Mouse (Mus musculus) MEL (cell line): Measurements from ENCODE around the gene Zfp352. TPM values are rescaled to one million over a fixed set of nuclear protein-coding genes. Genes with fewer than 3 reads are reported as not detected.
"Not testable (repeated sequence)": the region's sequence is repeated elsewhere in the genome, so short reads cannot be mapped to it uniquely, and the experiment has no call there.

ENCODE experiments used
- DNase-seq: peaks from one replicate; pipeline ENCODE4 v3.0.0; 2011; ENCODE audit warnings: low read depth, low spot score
- H3K27ac ChIP-seq: 2 replicates; pipeline ENCODE4 v1.5.1; 2012; ENCODE audit warnings: low read depth, mild to moderate bottlenecking, control low read depth, low read length, moderate library complexity; ENCODE audit not compliant: control insufficient read depth
- H3K27me3 ChIP-seq, 2 experiments: fragments of 150-350 bp in 1 of 2; sonication (generic) in 1 of 2; 2 replicates each; pipeline ENCODE4 v1.6.1; 2012; ENCODE audit warnings: low read length in 2 of 2, mild to moderate bottlenecking in 2 of 2, improper control_type of control experiment in 1 of 2, moderate library complexity in 1 of 2; ENCODE audit not compliant: insufficient read depth in 2 of 2, control insufficient read depth in 1 of 2
- H3K36me3 ChIP-seq, 2 experiments: 2 replicates each; pipeline ENCODE4 v1.6.1; 2012 to 2014; ENCODE audit warnings: low read length in 2 of 2, improper control_type of control experiment in 1 of 2, inconsistent platforms in 1 of 2, mild to moderate bottlenecking in 1 of 2; ENCODE audit not compliant: insufficient read depth in 2 of 2, control insufficient read depth in 1 of 2
- H3K4me1 ChIP-seq, 2 experiments: fragments of 150-350 bp in 1 of 2; sonication (generic) in 1 of 2; 2 replicates each; pipeline ENCODE4 v1.6.1; 2012; ENCODE audit warnings: low read length in 2 of 2, improper control_type of control experiment in 1 of 2, mild to moderate bottlenecking in 1 of 2; ENCODE audit not compliant: insufficient read depth in 2 of 2, control insufficient read depth in 1 of 2
- H3K4me3 ChIP-seq, 2 experiments: fragments of 150-350 bp in 1 of 2; sonication (generic) in 1 of 2; 2 replicates each; pipeline ENCODE4 v1.5.1; 2012; ENCODE audit warnings: low read depth in 2 of 2, low read length in 2 of 2, mild to moderate bottlenecking in 2 of 2, moderate library complexity in 2 of 2, control low read depth in 1 of 2, improper control_type of control experiment in 1 of 2; ENCODE audit not compliant: control insufficient read depth in 1 of 2, insufficient read depth in 1 of 2
- H3K79me2 ChIP-seq: 2 replicates; pipeline ENCODE4 v1.6.1; 2012; ENCODE audit warnings: mild to moderate bottlenecking, low read length, moderate library complexity; ENCODE audit not compliant: control insufficient read depth, poor library complexity, insufficient read depth
- H3K9ac ChIP-seq: 2 replicates; pipeline ENCODE4 v1.6.1; 2012; ENCODE audit warnings: low read depth, mild to moderate bottlenecking, control low read depth, low read length, moderate library complexity; ENCODE audit not compliant: control insufficient read depth, poor library complexity, severe bottlenecking
- H3K9me3 ChIP-seq: fragments of 150-350 bp; sonication (generic); replicated peaks from 2 replicates; pipeline ENCODE4 v1.6.1; 2012; ENCODE audit warnings: mild to moderate bottlenecking, low read length, improper control_type of control experiment, moderate library complexity; ENCODE audit not compliant: insufficient read depth
- CHD2 ChIP-seq: IDR thresholded peaks from 2 replicates; pipeline ENCODE4 v1.6.1; 2011; ENCODE audit warnings: low read length, improper control_type of control experiment
- E2F4 ChIP-seq: IDR thresholded peaks from 2 replicates; pipeline ENCODE4 v1.6.1; 2011; ENCODE audit warnings: low read depth, low read length, improper control_type of control experiment, borderline replicate concordance
- ELF1 ChIP-seq: IDR thresholded peaks from 2 replicates; pipeline ENCODE4 v1.6.1; 2014; ENCODE audit warnings: low read depth, mild to moderate bottlenecking, inconsistent platforms, low read length, improper control_type of control experiment, moderate library complexity
- GATA1 ChIP-seq: IDR thresholded peaks from 2 replicates; pipeline ENCODE4 v1.6.1; 2011; ENCODE audit warnings: low read depth, low read length, improper control_type of control experiment
- HCFC1 ChIP-seq: IDR thresholded peaks from 2 replicates; pipeline ENCODE4 v1.6.1; 2012; ENCODE audit warnings: low read depth, mild to moderate bottlenecking, inconsistent platforms, low read length, improper control_type of control experiment, moderate library complexity
- MAX ChIP-seq: IDR thresholded peaks from 2 replicates; pipeline ENCODE4 v1.6.1; 2011; ENCODE audit warnings: low read length, improper control_type of control experiment
- MAZ ChIP-seq: IDR thresholded peaks from 2 replicates; pipeline ENCODE4 v1.6.1; 2012; ENCODE audit warnings: low read depth, mild to moderate bottlenecking, inconsistent platforms, low read length, improper control_type of control experiment
- MXI1 ChIP-seq: IDR thresholded peaks from 2 replicates; pipeline ENCODE4 v1.6.1; 2011; ENCODE audit warnings: mild to moderate bottlenecking, low read depth, low read length, improper control_type of control experiment
- MYB ChIP-seq: IDR thresholded peaks from 2 replicates; pipeline ENCODE4 v1.6.1; 2011; ENCODE audit warnings: mild to moderate bottlenecking, low read depth, low read length, improper control_type of control experiment
- MYC ChIP-seq: IDR thresholded peaks from 2 replicates; pipeline ENCODE4 v1.6.1; 2011; ENCODE audit warnings: low read depth, mild to moderate bottlenecking, low read length, improper control_type of control experiment, moderate library complexity
- NELFE ChIP-seq: IDR thresholded peaks from 2 replicates; pipeline ENCODE4 v1.6.1; 2011; ENCODE audit warnings: low read depth, low read length, improper control_type of control experiment
- POLR2A ChIP-seq, 2 experiments: IDR thresholded peaks; 2 replicates each; pipeline ENCODE4 v1.6.1; 2011 to 2012; ENCODE audit warnings: low read length in 2 of 2, mild to moderate bottlenecking in 2 of 2, control low read depth in 1 of 2, improper control_type of control experiment in 1 of 2, low read depth in 1 of 2, moderate library complexity in 1 of 2; ENCODE audit not compliant: control insufficient read depth in 1 of 2, insufficient read depth in 1 of 2, poor library complexity in 1 of 2
- POLR2AphosphoS5 ChIP-seq: IDR thresholded peaks from 2 replicates; pipeline ENCODE4 v1.6.1; 2012; ENCODE audit warnings: low read depth, borderline replicate concordance, mild to moderate bottlenecking, inconsistent platforms, low read length, moderate library complexity, mixed read lengths
- RCOR1 ChIP-seq: IDR thresholded peaks from 2 replicates; pipeline ENCODE4 v1.6.1; 2012; ENCODE audit warnings: low read depth, mild to moderate bottlenecking, inconsistent platforms, low read length, improper control_type of control experiment
- SMC3 ChIP-seq: IDR thresholded peaks from 2 replicates; pipeline ENCODE4 v1.6.1; 2011; ENCODE audit warnings: low read depth, low read length, improper control_type of control experiment
- TAL1 ChIP-seq: IDR thresholded peaks from 2 replicates; pipeline ENCODE4 v1.6.1; 2012; ENCODE audit warnings: mild to moderate bottlenecking, inconsistent platforms, low read length, moderate library complexity, mixed read lengths
- TBP ChIP-seq: IDR thresholded peaks from 2 replicates; pipeline ENCODE4 v1.8.0; 2011; ENCODE audit warnings: low read depth, low read length, improper control_type of control experiment
- TCF12 ChIP-seq: IDR thresholded peaks from 2 replicates; pipeline ENCODE4 v1.6.1; 2014; ENCODE audit warnings: low read depth, mild to moderate bottlenecking, inconsistent platforms, low read length, improper control_type of control experiment, moderate library complexity
- ZC3H11A ChIP-seq: IDR thresholded peaks from 2 replicates; pipeline ENCODE4 v1.6.1; 2012; ENCODE audit warnings: low read depth, mild to moderate bottlenecking, inconsistent platforms, low read length, improper control_type of control experiment
- ZKSCAN1 ChIP-seq: IDR thresholded peaks from 2 replicates; pipeline ENCODE4 v1.6.1; 2012; ENCODE audit warnings: low read depth, mild to moderate bottlenecking, inconsistent platforms, low read length, improper control_type of control experiment, moderate library complexity
- ZNF384 ChIP-seq: IDR thresholded peaks from 2 replicates; pipeline ENCODE4 v1.6.1; 2012; ENCODE audit warnings: low read depth, mild to moderate bottlenecking, inconsistent platforms, low read length, improper control_type of control experiment
- polyA plus RNA-seq, 2 experiments: library from polyadenylated mRNA; stranded (reverse) in 1 of 2; unstranded in 1 of 2; fragments of >175 nt in 1 of 2; fragments of >200 nt in 1 of 2; gene quantifications; 2 replicates each; pipeline versions ENCODE4 v1.2.1 to v1.2.4; 2012; ENCODE audit warnings: low replicate concordance in 2 of 2, low read depth in 1 of 2; ENCODE audit not compliant: insufficient read length in 2 of 2, insufficient read depth in 1 of 2, missing spikeins in 1 of 2
- total RNA-seq: library from RNA; depleted of rRNA; stranded (reverse); fragments of 300-350 nt; gene quantifications from 2 replicates; pipeline ENCODE4 v1.2.3, GENCODE M21; 2012

Zfp352 gene
- total and polyA plus RNA-seq, 3 experiments = not detected

- no peaks in the 10 kb centered on the region for H3K9me3 ChIP-seq
- H3K9ac ChIP-seq = no peak overlapping the region
- no peaks in the 10 kb centered on the region; a peak in 1 of 4 replicates for H3K27me3 ChIP-seq
- H3K4me1 ChIP-seq = no peaks in the 10 kb centered on the region
- TF ChIP-seq TCF12 (no peak), MXI1 (no peak), ELF1 (no peak), POLR2A (IDR thresholded peaks at IDR 0.05; ENCODE audit: control insufficient read depth in 1 of 2, insufficient read depth in 1 of 2, low read depth in 1 of 2, low read length in 2 of 2, poor library complexity in 1 of 2) (no peak), ZKSCAN1 (no peak), POLR2AphosphoS5 (no peak), RCOR1 (no peak)
- TF ChIP-seq, all 39 proteins: peak for 0
- Histone ChIP-seq H3K36me3 (no peaks in the 10 kb centered on the region), H3K4me3 (no peak overlapping the region), H3K27ac (no peak overlapping the region), H3K79me2 (no peaks in the 10 kb centered on the region)
- no peak for DNase-seq
Observed at GRCm38 (mm10) chr4:90212076-90212475, 6.5 kb upstream of the Zfp352 start.

- not testable (repeated sequence) for H3K27me3 ChIP-seq, DNase-seq, H3K27ac ChIP-seq, H3K4me3 ChIP-seq, H3K36me3 ChIP-seq, H3K9me3 ChIP-seq, H3K9ac ChIP-seq, H3K4me1 ChIP-seq, H3K79me2 ChIP-seq
Observed at GRCm38 (mm10) chr4:90235646-90236045, 17.0 kb downstream of the Zfp352 start.

GRCm38 (mm10) chr4:90269781-90270180 is 51.2 kb downstream of the Zfp352 start:
- Histone ChIP-seq H3K36me3 (no peaks in the 10 kb centered on the region), H3K79me2 (no peaks in the 10 kb centered on the region; the same call in 1 of the 2 replicates), H3K4me3 (no peak overlapping the region), H3K27ac (no peak overlapping the region), H3K9ac (no peak overlapping the region), H3K4me1 (no peaks in the 10 kb centered on the region)
- no peak for DNase-seq
- TF ChIP-seq ZNF384 = no peak
- TF ChIP-seq TCF12 = no peak
- TF ChIP-seq TBP = no peak
- TF ChIP-seq MAZ = no peak
- no peak for TF ChIP-seq MXI1
- no peak for TF ChIP-seq E2F4
- no peak for TF ChIP-seq NELFE
- no peak for TF ChIP-seq SMC3
- TF ChIP-seq MAX = no peak
- TF ChIP-seq CHD2 = no peak
- TF ChIP-seq HCFC1 = no peak
- TF ChIP-seq TAL1 = no peak
- no peak for TF ChIP-seq ZC3H11A
- no peak for TF ChIP-seq POLR2A (IDR thresholded peaks at IDR 0.05; ENCODE audit: control insufficient read depth in 1 of 2, insufficient read depth in 1 of 2, low read depth in 1 of 2, low read length in 2 of 2, poor library complexity in 1 of 2)
- no peak for TF ChIP-seq MYB
- no peak for TF ChIP-seq MYC
- no peak for TF ChIP-seq GATA1
- TF ChIP-seq, all 39 proteins: peak for 0
- H3K27me3 ChIP-seq = no peaks in the 10 kb centered on the region
- no peaks in the 10 kb centered on the region for H3K9me3 ChIP-seq
